Mouse (Mus musculus): ENCODE data around the gene Tlcd1. TPM values are rescaled to one million over a fixed set of nuclear protein-coding genes. Genes with fewer than 3 reads are reported as not detected.

The Tlcd1 gene
- polyA plus RNA-seq, 1 experiment from 2014 or later: 16.1 TPM

DNA sequence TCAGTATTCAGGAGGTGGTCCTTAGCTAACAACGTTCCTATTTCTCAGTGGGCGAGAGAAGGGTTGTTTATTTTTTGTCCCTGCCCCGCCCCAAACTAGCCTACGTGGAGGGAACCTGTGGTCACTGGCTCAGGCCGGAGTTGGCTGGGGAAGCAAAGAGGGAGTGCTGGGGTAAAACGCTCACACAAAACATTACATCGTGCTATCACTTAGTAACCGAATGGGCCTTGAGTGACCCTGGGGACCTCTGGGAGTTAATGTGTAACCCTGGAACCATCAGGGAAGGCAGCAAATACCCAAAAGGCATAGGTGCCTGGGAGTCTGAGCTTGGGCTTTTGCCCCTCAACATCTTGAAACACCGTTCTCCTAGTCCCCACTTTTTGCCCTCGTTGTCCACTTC, 926 bp downstream of the Tlcd1 start:
- no peak for ATAC-seq (replicated peaks; ENCODE audit: insufficient number of reproducible peaks, low FRiP score, low TSS enrichment)
- Histone ChIP-seq H3K36me3 (ENCODE audit: control insufficient read depth, insufficient read depth, low read length) (peaks cover 22% of the 10 kb centered on the region), H3K9me3 (replicated peaks; ENCODE audit: control insufficient read depth, low read length) (no peaks in the 10 kb centered on the region), H3K4me3 (ENCODE audit: low read depth, low read length) (peak overlapping the region; percentile 69), H3K4me1 (ENCODE audit: control insufficient read depth, insufficient read depth, low read length) (peaks cover 33% of the 10 kb centered on the region), H3K9ac (ENCODE audit: low read depth, low read length) (peak overlapping the region; percentile 80), H3K27me3 (ENCODE audit: control insufficient read depth, insufficient read depth, low read length) (no peaks in the 10 kb centered on the region), H3K4me2 (peak overlapping the region; percentile 91), H3K27ac (ENCODE audit: low read depth, low read length) (peak overlapping the region; percentile 97)
- WGBS (ENCODE audit: insufficient replicate concordance): 2% methylated on average over 10 of the region's 10 CpGs

DNA sequence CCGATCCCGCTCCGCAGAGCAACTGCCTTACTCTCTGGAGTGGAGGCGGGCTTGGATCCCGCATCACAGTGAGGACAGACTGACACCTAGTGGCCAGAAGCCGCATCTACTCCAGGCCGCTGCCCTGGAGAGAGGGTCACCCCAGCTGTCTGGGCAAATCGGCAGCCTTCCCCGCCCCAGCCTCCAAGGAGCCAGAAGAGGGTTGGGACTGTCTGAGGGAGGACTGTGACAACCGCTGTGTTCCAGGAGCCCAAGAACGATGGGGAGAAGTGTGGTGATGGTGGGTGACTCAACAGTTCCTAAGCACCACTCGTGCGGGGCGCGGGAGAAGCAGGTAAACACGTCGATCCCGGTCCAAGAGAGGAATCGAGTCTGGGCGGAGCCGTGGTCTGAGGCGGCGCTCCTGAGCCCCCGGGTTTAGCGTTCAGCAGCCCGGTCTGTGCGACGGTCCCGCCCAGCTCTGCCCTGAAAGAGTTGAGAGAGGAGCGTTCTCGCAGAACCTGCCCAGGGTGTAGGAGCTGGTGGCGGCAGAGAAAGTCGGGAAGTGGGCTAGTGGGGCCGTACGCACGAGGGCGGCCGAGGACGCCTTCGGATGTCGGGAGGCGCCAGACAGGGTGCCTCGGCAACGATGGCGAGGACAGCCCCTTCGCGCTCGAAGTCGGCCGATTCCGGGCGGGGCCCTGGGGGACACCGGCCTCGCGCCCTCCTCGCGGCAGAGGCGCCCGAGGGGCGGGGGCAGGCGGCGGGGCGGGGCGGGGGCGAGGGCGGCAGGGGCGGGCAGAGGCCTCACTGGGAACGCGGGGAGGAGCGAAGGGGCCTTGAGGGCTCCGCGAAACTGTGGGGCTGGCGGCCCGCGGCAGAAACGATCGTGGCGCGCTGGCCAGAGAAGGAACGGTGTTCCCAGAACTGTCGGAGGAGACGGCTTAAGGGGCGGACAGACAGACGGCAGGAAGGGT, 1.7 kb downstream of the Tlcd1 start:
- no peaks in the 10 kb centered on the region for H3K9me3 ChIP-seq (replicated peaks; ENCODE audit: control insufficient read depth, low read length)
- H3K36me3 ChIP-seq (ENCODE audit: control insufficient read depth, insufficient read depth, low read length): peaks cover 22% of the 10 kb centered on the region
- H3K4me2 ChIP-seq: peak overlapping the region; percentile 91
- H3K9ac ChIP-seq (ENCODE audit: low read depth, low read length): peak overlapping the region; percentile 80
- H3K4me3 ChIP-seq (ENCODE audit: low read depth, low read length): peak overlapping the region; percentile 69
- H3K27ac ChIP-seq (ENCODE audit: low read depth, low read length): peak overlapping the region; percentile 97
- under 1% methylated on average over 63 of the region's 84 CpGs for WGBS (ENCODE audit: insufficient replicate concordance)
- peaks cover 34% of the 10 kb centered on the region for H3K4me1 ChIP-seq (ENCODE audit: control insufficient read depth, insufficient read depth, low read length)
- peak; percentile 81 for ATAC-seq (replicated peaks; ENCODE audit: insufficient number of reproducible peaks, low FRiP score, low TSS enrichment)
- no peaks in the 10 kb centered on the region for H3K27me3 ChIP-seq (ENCODE audit: control insufficient read depth, insufficient read depth, low read length)

DNA sequence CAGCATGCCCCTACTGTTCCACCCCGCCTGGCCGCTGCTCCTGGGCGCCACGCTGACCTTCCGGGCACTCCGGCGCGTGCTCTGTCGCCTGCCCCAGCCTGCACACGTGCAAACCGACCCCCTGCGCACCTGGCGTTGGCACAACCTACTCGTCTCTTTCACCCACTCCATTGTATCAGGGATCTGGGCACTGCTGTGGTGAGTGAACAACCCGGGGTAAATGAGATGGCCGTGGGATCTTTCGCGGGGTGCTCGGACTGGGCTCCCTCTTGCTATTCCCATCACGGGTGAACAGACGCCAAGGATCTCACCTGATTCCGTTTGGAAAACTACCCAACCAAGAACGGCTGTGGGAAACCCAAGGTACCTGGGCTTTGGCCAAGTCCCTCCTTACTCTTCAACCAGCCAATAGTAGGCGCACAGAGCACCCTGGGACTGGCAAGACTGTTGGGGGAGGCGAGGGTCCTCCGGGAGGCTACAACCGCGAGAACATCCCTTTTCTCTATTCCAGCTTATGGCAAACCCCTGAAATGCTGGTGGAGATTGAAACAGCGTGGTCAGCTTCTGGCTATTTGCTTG, 2.4 kb downstream of the Tlcd1 start:
- H3K4me1 ChIP-seq (ENCODE audit: control insufficient read depth, insufficient read depth, low read length): peaks cover 36% of the 10 kb centered on the region
- WGBS (ENCODE audit: insufficient replicate concordance): 1% methylated on average over 29 of the region's 29 CpGs
- H3K27me3 ChIP-seq (ENCODE audit: control insufficient read depth, insufficient read depth, low read length): no peaks in the 10 kb centered on the region
- H3K27ac ChIP-seq (ENCODE audit: low read depth, low read length): peak overlapping the region; percentile 97
- ATAC-seq (replicated peaks; ENCODE audit: insufficient number of reproducible peaks, low FRiP score, low TSS enrichment): peak; percentile 3; the same call in 1 of the 2 replicates
- no peaks in the 10 kb centered on the region for H3K9me3 ChIP-seq (replicated peaks; ENCODE audit: control insufficient read depth, low read length)
- H3K36me3 ChIP-seq (ENCODE audit: control insufficient read depth, insufficient read depth, low read length): peaks cover 22% of the 10 kb centered on the region
- H3K9ac ChIP-seq (ENCODE audit: low read depth, low read length): peak overlapping the region; percentile 80
- peak overlapping the region; percentile 91 for H3K4me2 ChIP-seq
- H3K4me3 ChIP-seq (ENCODE audit: low read depth, low read length): peak overlapping the region; percentile 69

DNA sequence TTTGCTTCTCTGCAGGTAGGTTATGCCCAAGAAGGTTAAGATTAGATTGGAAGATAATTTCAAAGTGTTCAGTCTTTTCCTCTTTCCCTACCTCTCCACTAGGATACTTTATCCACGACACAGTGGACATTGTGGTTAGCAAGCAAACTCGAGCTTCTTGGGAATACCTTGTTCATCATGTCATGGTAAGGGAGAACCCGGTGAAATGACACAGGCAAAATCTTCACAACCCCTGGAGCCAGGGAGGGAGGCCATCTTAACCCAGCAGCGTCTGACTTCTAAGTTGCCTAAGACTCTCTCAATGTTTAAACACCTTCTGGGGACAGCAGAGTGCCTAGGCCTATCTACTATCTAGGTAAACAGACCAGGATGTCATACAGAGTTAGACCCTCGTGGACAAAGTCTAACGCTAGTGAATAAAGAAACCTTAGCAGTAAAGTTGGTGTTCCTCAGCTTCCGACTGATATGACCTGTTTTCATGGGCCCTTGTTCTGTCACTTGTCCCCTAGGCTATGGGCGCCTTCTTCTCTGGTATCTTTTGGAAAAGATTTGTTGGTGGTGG, 3.0 kb downstream of the Tlcd1 start:
- no peak for ATAC-seq (replicated peaks; ENCODE audit: insufficient number of reproducible peaks, low FRiP score, low TSS enrichment)
- H3K27ac ChIP-seq (ENCODE audit: low read depth, low read length): peak overlapping the region; percentile 97
- 30% methylated on average over 8 of the region's 8 CpGs for WGBS (ENCODE audit: insufficient replicate concordance)
- H3K9me3 ChIP-seq (replicated peaks; ENCODE audit: control insufficient read depth, low read length): no peaks in the 10 kb centered on the region
- peaks cover 38% of the 10 kb centered on the region for H3K4me1 ChIP-seq (ENCODE audit: control insufficient read depth, insufficient read depth, low read length)
- peak overlapping the region; percentile 91 for H3K4me2 ChIP-seq
- peak overlapping the region; percentile 80; the same call in 1 of the 2 replicates for H3K9ac ChIP-seq (ENCODE audit: low read depth, low read length)
- H3K27me3 ChIP-seq (ENCODE audit: control insufficient read depth, insufficient read depth, low read length): no peaks in the 10 kb centered on the region
- H3K4me3 ChIP-seq (ENCODE audit: low read depth, low read length): peak overlapping the region; percentile 69
- H3K36me3 ChIP-seq (ENCODE audit: control insufficient read depth, insufficient read depth, low read length): peaks cover 22% of the 10 kb centered on the region

DNA sequence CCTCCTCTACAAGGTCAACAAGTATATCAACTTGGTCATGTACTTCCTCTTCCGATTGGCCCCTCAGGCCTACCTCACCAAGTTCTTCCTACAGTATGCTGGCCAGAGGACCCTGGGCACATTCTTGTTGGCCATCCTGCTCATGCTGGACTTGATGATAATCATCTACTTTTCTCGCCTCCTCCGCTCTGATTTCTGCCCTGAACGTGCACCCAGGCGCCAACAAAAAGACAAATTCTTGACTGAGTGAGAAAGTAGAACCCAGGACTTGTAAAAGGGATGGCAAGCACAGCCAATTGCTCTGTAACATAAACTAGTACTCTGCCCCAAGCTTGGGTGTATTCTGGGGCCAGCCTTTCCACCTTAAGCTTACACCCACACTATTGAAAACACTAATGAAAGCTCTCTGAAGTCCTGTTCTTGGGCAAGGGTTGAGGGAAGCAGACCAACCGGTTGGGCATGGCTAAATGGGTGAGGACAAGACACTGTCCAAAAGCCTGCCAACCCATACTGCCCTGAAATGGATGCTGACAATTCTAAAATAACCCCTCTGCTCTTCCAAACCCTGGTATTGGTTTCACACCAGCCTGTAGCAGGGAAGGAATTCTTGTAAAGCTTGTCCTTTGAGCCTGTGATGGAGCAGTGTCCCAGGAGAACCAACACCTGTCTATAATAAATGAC, 3.7 kb downstream of the Tlcd1 start:
- no peaks in the 10 kb centered on the region for H3K9me3 ChIP-seq (replicated peaks; ENCODE audit: control insufficient read depth, low read length)
- WGBS (ENCODE audit: insufficient replicate concordance): 64% methylated on average over 6 of the region's 6 CpGs
- ATAC-seq (replicated peaks; ENCODE audit: insufficient number of reproducible peaks, low FRiP score, low TSS enrichment): no peak
- H3K4me2 ChIP-seq: peak overlapping the region; percentile 91
- H3K4me3 ChIP-seq (ENCODE audit: low read depth, low read length): peak overlapping the region; percentile 69; the same call in 1 of the 2 replicates
- peak overlapping the region; percentile 5; the same call in 1 of the 2 replicates for H3K27ac ChIP-seq (ENCODE audit: low read depth, low read length)
- H3K27me3 ChIP-seq (ENCODE audit: control insufficient read depth, insufficient read depth, low read length): no peaks in the 10 kb centered on the region
- H3K4me1 ChIP-seq (ENCODE audit: control insufficient read depth, insufficient read depth, low read length): peaks cover 38% of the 10 kb centered on the region
- no peak overlapping the region; the same call in 1 of the 2 replicates for H3K9ac ChIP-seq (ENCODE audit: low read depth, low read length)
- peaks cover 22% of the 10 kb centered on the region for H3K36me3 ChIP-seq (ENCODE audit: control insufficient read depth, insufficient read depth, low read length)

DNA sequence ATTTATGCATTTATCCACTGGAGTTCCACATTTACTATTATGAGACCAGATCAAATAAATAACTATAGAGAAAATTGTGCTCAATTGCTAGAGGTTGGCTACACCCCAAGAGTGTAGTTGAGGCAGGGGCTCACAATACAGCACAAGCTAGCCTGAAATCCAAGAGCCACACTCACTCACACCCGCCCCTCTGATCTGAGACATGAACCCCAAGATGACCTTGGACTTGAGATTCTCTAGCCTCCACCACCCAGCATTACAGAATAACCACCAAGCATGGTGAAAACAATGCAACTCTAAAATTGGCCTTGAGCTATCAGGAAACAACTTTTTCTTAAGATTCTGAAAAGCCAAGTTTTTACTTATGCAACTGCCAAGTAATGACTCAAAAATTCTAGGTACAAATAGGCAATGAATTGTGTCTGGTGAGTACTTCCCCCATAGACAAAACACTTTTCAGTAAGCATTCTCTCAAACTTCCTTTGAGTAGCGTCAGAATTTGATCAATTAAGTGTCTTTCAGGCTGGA, 5.4 kb downstream of the Tlcd1 start:
- Histone ChIP-seq H3K36me3 (ENCODE audit: control insufficient read depth, insufficient read depth, low read length) (peaks cover 22% of the 10 kb centered on the region), H3K4me1 (ENCODE audit: control insufficient read depth, insufficient read depth, low read length) (peaks cover 38% of the 10 kb centered on the region), H3K27me3 (ENCODE audit: control insufficient read depth, insufficient read depth, low read length) (no peaks in the 10 kb centered on the region), H3K4me3 (ENCODE audit: low read depth, low read length) (peak overlapping the region; percentile 78), H3K4me2 (peak overlapping the region; percentile 81), H3K9me3 (replicated peaks; ENCODE audit: control insufficient read depth, low read length) (no peaks in the 10 kb centered on the region), H3K9ac (ENCODE audit: low read depth, low read length) (peak overlapping the region; percentile 85), H3K27ac (ENCODE audit: low read depth, low read length) (0 out of 2 replicates have a peak overlapping the region, but pooled peaks have one; percentile 10)
- 44% methylated on average over 2 of the region's 2 CpGs for WGBS (ENCODE audit: insufficient replicate concordance)
- no peak for ATAC-seq (replicated peaks; ENCODE audit: insufficient number of reproducible peaks, low FRiP score, low TSS enrichment)

DNA sequence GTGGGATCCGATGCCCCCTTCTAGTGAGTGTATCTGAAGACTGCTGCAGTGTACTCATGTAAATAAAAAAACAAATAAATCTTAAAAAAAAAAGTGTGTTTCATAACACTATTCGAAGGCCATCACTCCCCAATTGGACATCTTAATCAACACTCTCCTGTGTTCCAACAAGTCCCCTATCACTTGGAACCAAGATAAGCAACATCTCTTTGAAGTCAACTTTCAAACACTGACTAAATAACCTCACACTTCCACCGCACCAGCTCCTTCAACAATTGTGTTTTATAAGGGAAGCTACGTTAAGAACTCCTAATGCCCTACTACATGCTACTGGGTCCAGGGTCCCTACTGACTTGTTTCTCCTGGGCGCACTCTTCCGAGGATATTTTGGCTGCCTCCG, 5.9 kb downstream of the Tlcd1 start:
- Histone ChIP-seq H3K4me1 (ENCODE audit: control insufficient read depth, insufficient read depth, low read length) (peaks cover 35% of the 10 kb centered on the region), H3K9me3 (replicated peaks; ENCODE audit: control insufficient read depth, low read length) (no peaks in the 10 kb centered on the region), H3K36me3 (ENCODE audit: control insufficient read depth, insufficient read depth, low read length) (peaks cover 22% of the 10 kb centered on the region), H3K4me2 (peak overlapping the region; percentile 81), H3K27me3 (ENCODE audit: control insufficient read depth, insufficient read depth, low read length) (no peaks in the 10 kb centered on the region), H3K9ac (ENCODE audit: low read depth, low read length) (peak overlapping the region; percentile 85), H3K4me3 (ENCODE audit: low read depth, low read length) (peak overlapping the region; percentile 78), H3K27ac (ENCODE audit: low read depth, low read length) (peak overlapping the region; percentile 79; the same call in 1 of the 2 replicates)
- no peak for ATAC-seq (replicated peaks; ENCODE audit: insufficient number of reproducible peaks, low FRiP score, low TSS enrichment)
- 5% methylated on average over 7 of the region's 7 CpGs for WGBS (ENCODE audit: insufficient replicate concordance)

Data from heart, embryonic 11.5 days (tissue).